Mouse (Mus musculus) embryonic facial prominence, embryonic 14.5 days (tissue): Measurements from ENCODE around the gene Cdh6. TPM values are rescaled to one million over a fixed set of nuclear protein-coding genes. Genes with fewer than 3 reads are reported as not detected.

Experiments
- ATAC-seq: fragments of 200-750 bp; cut with Nextera tagmentation; 2 replicates; pipeline ENCODE4 v1.8.0; 2017; ENCODE audit warnings: low read depth, moderate number of reproducible peaks, moderate TSS enrichment
- DNase-seq: peaks from one replicate; pipeline ENCODE4 v3.0.0-alpha.2; 2015; ENCODE audit warnings: low spot score
- H3K27ac ChIP-seq: fragments of 300-500 bp; sonication (generic); replicated peaks from 2 replicates; pipeline ENCODE4 v1.5.1; 2014; ENCODE audit warnings: low read depth, mild to moderate bottlenecking, low read length, moderate library complexity
- H3K27me3 ChIP-seq: fragments of 300-500 bp; sonication (generic); replicated peaks from 2 replicates; pipeline ENCODE4 v1.6.1; 2014; ENCODE audit warnings: low read length; ENCODE audit not compliant: control insufficient read depth, insufficient read depth
- H3K36me3 ChIP-seq: fragments of 300-500 bp; sonication (generic); 2 replicates; pipeline ENCODE4 v1.6.1; 2014; ENCODE audit warnings: low read length, mixed read lengths; ENCODE audit not compliant: control insufficient read depth, insufficient read depth
- H3K4me1 ChIP-seq: fragments of 300-500 bp; sonication (generic); 2 replicates; pipeline ENCODE4 v1.6.1; 2014; ENCODE audit warnings: antibody characterized with exemption, low read length; ENCODE audit not compliant: control insufficient read depth, insufficient read depth
- H3K4me2 ChIP-seq: fragments of 300-500 bp; sonication (generic); 2 replicates; pipeline ENCODE4 v1.6.1; 2014; ENCODE audit warnings: low read depth, mild to moderate bottlenecking, low read length, moderate library complexity, mixed read lengths
- H3K4me3 ChIP-seq: fragments of 300-500 bp; sonication (generic); 2 replicates; pipeline ENCODE4 v1.5.1; 2014; ENCODE audit warnings: low read depth, mild to moderate bottlenecking, low read length
- H3K9ac ChIP-seq: fragments of 300-500 bp; sonication (generic); 2 replicates; pipeline ENCODE4 v1.6.1; 2014; ENCODE audit warnings: low read depth, mild to moderate bottlenecking, low read length, moderate library complexity, mixed read lengths
- H3K9me3 ChIP-seq: fragments of 300-500 bp; sonication (generic); 2 replicates; pipeline ENCODE4 v1.6.1; 2016; ENCODE audit warnings: low read length; ENCODE audit not compliant: control insufficient read depth
- WGBS: fragments of 180-500 bp; shearing (Covaris S2); extraction: QIAGEN DNeasy Blood & Tissue Kit; methylation state at CpG from one replicate; pipeline ENCODE4 v1.1.7; 2014; 5-methylcytosine and 5-hydroxymethylcytosine counted together
- polyA plus RNA-seq: library from polyadenylated mRNA; unstranded; fragments of >200 nt; fragmentation: Nextera tagmentation; extraction: Ambion mirVana; gene quantifications from 2 replicates; pipeline ENCODE4 v1.2.1, GENCODE M21; 2014

Gene Cdh6
- polyA plus RNA-seq, 1 experiment from 2014 or later: 7.6 TPM

- 87% methylated on average over 1 of the region's 1 CpGs for WGBS
Observed at GRCm38 (mm10) chr15:13134086-13134485, 39.4 kb downstream of the Cdh6 start.

GRCm38 (mm10) chr15:13133370-13133769, 40.1 kb downstream of the Cdh6 start:
- no peaks in the 10 kb centered on the region for H3K4me1 ChIP-seq
- WGBS: 94% methylated on average over 8 of the region's 8 CpGs
- ATAC-seq (no peak), DNase-seq (no peak)
- no peak overlapping the region for H3K27ac ChIP-seq
- H3K9me3 ChIP-seq: no peaks in the 10 kb centered on the region
- H3K36me3 ChIP-seq: no peaks in the 10 kb centered on the region
- H3K4me3 ChIP-seq: no peak overlapping the region
- no peak overlapping the region for H3K4me2 ChIP-seq
- no peaks in the 10 kb centered on the region for H3K27me3 ChIP-seq
- H3K9ac ChIP-seq: no peak overlapping the region

More at GRCm38 (mm10) chr15:13134086-13134485, 39.4 kb downstream of the Cdh6 start:
- Histone ChIP-seq H3K4me1 (no peaks in the 10 kb centered on the region), H3K9me3 (no peaks in the 10 kb centered on the region), H3K4me3 (no peak overlapping the region), H3K27me3 (no peaks in the 10 kb centered on the region), H3K4me2 (no peak overlapping the region), H3K9ac (no peak overlapping the region), H3K36me3 (no peaks in the 10 kb centered on the region), H3K27ac (no peak overlapping the region)
- ATAC-seq: no peak
- peak; percentile 62 for DNase-seq

GRCm38 (mm10) chr15:13132493-13132892, 41.0 kb downstream of the Cdh6 start:
- Histone ChIP-seq H3K27me3 (no peaks in the 10 kb centered on the region), H3K4me3 (no peak overlapping the region), H3K36me3 (no peaks in the 10 kb centered on the region), H3K9me3 (no peaks in the 10 kb centered on the region), H3K4me2 (no peak overlapping the region), H3K27ac (no peak overlapping the region), H3K4me1 (no peaks in the 10 kb centered on the region), H3K9ac (no peak overlapping the region)
- WGBS: 79% methylated on average over 3 of the region's 3 CpGs
- ATAC-seq (no peak), DNase-seq (no peak)

GRCm38 (mm10) chr15:13130246-13130645, 43.2 kb downstream of the Cdh6 start:
- Histone ChIP-seq H3K4me3 (no peak overlapping the region), H3K27me3 (no peaks in the 10 kb centered on the region), H3K4me2 (no peak overlapping the region), H3K9me3 (no peaks in the 10 kb centered on the region), H3K27ac (no peak overlapping the region), H3K36me3 (no peaks in the 10 kb centered on the region), H3K4me1 (no peaks in the 10 kb centered on the region), H3K9ac (no peak overlapping the region)
- WGBS: 74% methylated on average over 5 of the region's 5 CpGs
- DNase-seq: no peak
- no peak for ATAC-seq

- H3K27me3 ChIP-seq: no peaks in the 10 kb centered on the region
- 74% methylated on average over 6 of the region's 6 CpGs for WGBS
- no peak overlapping the region for H3K27ac ChIP-seq
- no peaks in the 10 kb centered on the region for H3K36me3 ChIP-seq
- H3K9ac ChIP-seq: no peak overlapping the region
- ATAC-seq: no peak
- DNase-seq: no peak
- H3K4me2 ChIP-seq: no peak overlapping the region
- no peaks in the 10 kb centered on the region for H3K4me1 ChIP-seq
- no peaks in the 10 kb centered on the region for H3K9me3 ChIP-seq
- H3K4me3 ChIP-seq: no peak overlapping the region
Observed at GRCm38 (mm10) chr15:13100341-13100740, 73.1 kb downstream of the Cdh6 start.

GRCm38 (mm10) chr15:13097861-13098260, 75.6 kb downstream of the Cdh6 start:
- Histone ChIP-seq H3K27me3 (no peaks in the 10 kb centered on the region), H3K27ac (no peak overlapping the region), H3K4me1 (no peaks in the 10 kb centered on the region), H3K9me3 (no peaks in the 10 kb centered on the region), H3K36me3 (no peaks in the 10 kb centered on the region), H3K9ac (no peak overlapping the region), H3K4me3 (no peak overlapping the region), H3K4me2 (no peak overlapping the region)
- WGBS: 87% methylated on average over 6 of the region's 6 CpGs
- no peak for ATAC-seq
- DNase-seq: no peak

- no peak overlapping the region for H3K9ac ChIP-seq
- H3K4me2 ChIP-seq: no peak overlapping the region
- H3K9me3 ChIP-seq: no peaks in the 10 kb centered on the region
- ATAC-seq: no peak
- DNase-seq: no peak
- no peaks in the 10 kb centered on the region for H3K36me3 ChIP-seq
- H3K27ac ChIP-seq: no peak overlapping the region
- WGBS: 66% methylated on average over 9 of the region's 9 CpGs
- no peak overlapping the region for H3K4me3 ChIP-seq
- H3K27me3 ChIP-seq: no peaks in the 10 kb centered on the region
- no peaks in the 10 kb centered on the region for H3K4me1 ChIP-seq
Observed at GRCm38 (mm10) chr15:13095406-13095805, 78.1 kb downstream of the Cdh6 start.

- Histone ChIP-seq H3K27me3 (no peaks in the 10 kb centered on the region), H3K4me2 (no peak overlapping the region), H3K9me3 (no peaks in the 10 kb centered on the region), H3K27ac (no peak overlapping the region), H3K36me3 (no peaks in the 10 kb centered on the region), H3K9ac (no peak overlapping the region), H3K4me1 (no peaks in the 10 kb centered on the region), H3K4me3 (no peak overlapping the region)
- DNase-seq (no peak), ATAC-seq (no peak)
- WGBS: 73% methylated on average over 7 of the region's 7 CpGs
Observed at GRCm38 (mm10) chr15:13094881-13095256, 78.6 kb downstream of the Cdh6 start.

GRCm38 (mm10) chr15:13093954-13094880, 79.3 kb downstream of the Cdh6 start:
- Histone ChIP-seq H3K9ac (no peak overlapping the region), H3K4me1 (no peaks in the 10 kb centered on the region), H3K9me3 (no peaks in the 10 kb centered on the region), H3K27me3 (no peaks in the 10 kb centered on the region), H3K36me3 (no peaks in the 10 kb centered on the region), H3K4me2 (no peak overlapping the region), H3K27ac (no peak overlapping the region), H3K4me3 (no peak overlapping the region)
- 82% methylated on average over 19 of the region's 19 CpGs for WGBS
- ATAC-seq (no peak), DNase-seq (no peak)
